Mouse (Mus musculus): Measurements from ENCODE around the gene Oat.

DNA sequence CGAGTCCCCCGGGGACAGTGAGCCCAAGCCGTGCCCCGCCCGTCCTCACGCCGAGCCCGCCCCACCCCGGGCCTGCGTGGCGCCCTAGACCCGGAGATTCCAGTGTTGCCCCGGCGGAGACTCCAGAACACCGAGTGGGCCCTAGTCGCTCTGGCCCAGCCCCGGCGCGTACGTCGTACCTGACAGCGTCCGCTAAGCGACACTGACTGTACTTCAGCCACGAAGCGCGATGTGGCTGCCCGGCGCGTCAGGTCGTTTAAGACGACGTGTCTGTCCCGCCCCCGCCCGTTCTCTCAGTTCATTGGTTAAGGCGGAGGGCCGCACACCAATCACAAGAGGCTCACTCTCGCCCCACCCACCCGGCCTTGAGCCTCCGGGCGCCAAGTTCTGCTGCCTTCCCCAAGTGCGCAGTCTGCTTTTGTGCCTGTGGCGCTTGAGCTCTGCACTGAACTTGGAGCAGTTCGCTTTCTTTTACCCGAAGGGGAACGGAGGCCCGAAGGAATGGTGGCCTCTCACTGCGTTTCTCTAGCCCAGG, at the start of gene Oat:
- TF ChIP-seq CTCF (IDR thresholded peaks at IDR 0.05; ENCODE audit: control insufficient read depth, insufficient read depth, low read length) (no peak), POLR2A (IDR thresholded peaks at IDR 0.05; ENCODE audit: borderline replicate concordance, control insufficient read depth, low read depth, low read length) (peak; percentile 98)

Data from bone marrow, adult 2 months (tissue).